Mouse (Mus musculus): ENCODE measurements around the gene Myrip.

Gene Myrip

GRCm38 (mm10) chr9:120449696-120450329 lies 148.5 kb downstream of the Myrip start:
- no peak for DNase-seq (ENCODE audit: extremely low spot score, low read depth, low spot score)

DNA sequence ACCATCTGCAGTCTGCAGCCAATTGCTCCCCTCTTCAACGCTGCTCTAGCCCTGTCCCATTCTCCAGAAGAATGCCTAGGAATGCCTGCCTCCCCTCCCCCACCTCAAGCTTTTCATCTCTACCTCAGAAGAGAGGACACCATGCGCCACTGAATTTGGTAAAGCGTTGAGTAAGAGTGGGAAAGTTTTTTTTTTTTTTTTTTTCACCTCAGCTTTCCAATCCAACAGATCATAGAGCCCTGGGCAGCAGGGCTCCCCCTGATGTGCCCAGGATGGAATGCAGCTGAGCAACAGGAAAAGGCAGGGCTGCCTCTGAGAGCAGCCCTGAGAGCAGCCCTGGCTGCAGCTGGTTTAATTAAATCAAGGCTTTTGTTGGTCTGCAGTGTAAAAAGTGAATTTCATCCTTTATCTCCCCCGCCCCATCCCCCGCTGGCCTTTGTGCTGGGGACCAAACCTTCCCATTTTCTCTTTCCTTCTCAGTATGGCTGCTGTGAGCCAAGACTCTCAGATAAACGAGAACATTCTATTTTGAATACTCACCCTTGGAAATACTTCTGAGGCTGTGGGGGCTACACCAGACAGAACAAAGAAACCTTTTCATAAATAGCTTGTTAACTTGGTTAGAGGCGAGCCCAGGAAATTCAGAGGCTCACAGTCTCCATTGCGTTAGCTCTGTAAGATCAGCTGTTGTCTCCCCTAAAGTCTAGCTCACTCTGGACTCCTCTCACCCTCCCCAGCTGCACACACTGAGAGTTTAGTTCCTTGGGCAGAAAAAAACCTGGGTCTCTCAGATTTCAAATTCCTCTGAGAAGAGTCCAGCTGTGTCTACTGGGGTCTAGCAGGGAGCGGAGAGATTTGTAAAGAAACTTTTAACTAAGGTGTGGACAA lies 154.7 kb downstream of the Myrip start:
- DNase-seq (ENCODE audit: extremely low spot score, low read depth, low spot score), result peak; percentile 18

DNA sequence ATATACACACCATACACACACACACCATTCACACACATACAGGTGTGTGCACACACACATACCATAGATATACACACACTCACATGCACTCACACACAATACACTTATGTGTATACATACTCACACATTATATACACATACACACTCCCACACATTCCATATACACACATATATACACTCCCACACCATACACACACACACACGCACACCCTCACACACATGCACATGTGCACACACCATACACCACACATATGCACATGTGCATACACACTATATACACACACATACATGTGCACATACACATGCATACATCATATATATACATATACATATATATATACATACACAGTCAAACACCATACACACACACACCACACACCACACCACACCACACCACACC lies 169.1 kb downstream of the Myrip start:
- no peak for DNase-seq (ENCODE audit: extremely low spot score, low read depth, low spot score)

DNA sequence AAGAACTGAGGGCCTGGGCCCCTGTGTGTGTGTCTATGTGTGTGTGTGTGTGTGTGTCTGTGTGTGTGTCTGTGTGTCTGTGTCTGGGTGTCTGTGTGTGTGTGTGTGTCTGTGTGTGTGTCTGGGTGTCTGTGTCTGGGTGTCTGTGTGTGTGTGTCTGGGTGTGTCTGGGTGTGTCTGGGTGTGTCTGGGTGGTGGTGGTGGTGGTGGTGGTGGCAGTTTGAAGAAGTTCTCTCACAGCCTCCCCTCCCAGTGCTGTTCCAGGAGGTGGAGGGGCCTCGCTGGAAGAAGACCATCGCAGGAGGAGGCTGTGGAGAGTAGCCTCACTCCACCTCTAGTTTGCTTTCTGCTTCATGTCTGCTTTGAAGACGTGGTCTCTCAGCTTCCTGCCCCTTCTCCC lies 180.3 kb downstream of the Myrip start:
- DNase-seq (ENCODE audit: extremely low spot score, low read depth, low spot score), result no peak

DNA sequence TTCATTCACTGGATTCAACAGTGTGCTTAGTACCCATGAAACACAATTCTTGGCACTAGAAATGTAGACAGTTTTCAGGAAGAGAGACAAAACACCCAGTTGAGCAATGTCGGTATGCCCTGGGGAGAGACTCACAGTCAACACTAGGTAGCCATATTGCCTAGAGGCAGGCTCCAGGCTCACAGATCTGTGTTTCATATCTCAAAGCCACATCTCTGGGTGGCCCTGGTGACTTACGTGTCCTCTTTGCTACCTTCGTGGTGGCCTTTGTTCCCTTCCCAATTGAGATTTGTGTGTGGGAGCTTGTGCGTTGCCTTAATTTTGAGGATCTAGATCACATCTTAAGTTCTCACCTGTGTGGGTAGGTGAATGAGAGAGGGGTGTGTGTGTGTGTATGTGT lies 181.1 kb downstream of the Myrip start:
- no peak for DNase-seq (ENCODE audit: extremely low spot score, low read depth, low spot score)

GRCm38 (mm10) chr9:120483101-120483500 lies 181.8 kb downstream of the Myrip start:
- no peak for DNase-seq (ENCODE audit: extremely low spot score, low read depth, low spot score)

DNA sequence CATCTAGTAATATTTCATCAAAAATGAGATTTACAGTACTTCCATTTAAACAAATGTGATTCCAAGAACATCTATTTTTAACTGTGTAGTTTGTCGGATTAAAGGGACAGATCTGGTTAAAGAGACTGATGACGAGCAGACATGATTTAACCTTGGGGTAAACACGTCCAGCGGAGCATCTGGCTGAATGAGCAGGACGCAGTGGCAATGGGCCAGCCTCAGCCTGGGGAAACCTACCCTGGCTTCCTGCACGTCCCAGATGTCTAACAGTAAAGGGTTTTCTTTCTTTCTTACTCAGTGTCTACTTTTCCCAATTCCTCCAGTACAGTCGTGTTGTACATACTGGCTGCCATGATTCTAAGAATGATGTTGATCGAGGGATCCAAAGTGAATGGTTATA lies 185.8 kb downstream of the Myrip start:
- DNase-seq (ENCODE audit: extremely low spot score, low read depth, low spot score), result no peak

DNA sequence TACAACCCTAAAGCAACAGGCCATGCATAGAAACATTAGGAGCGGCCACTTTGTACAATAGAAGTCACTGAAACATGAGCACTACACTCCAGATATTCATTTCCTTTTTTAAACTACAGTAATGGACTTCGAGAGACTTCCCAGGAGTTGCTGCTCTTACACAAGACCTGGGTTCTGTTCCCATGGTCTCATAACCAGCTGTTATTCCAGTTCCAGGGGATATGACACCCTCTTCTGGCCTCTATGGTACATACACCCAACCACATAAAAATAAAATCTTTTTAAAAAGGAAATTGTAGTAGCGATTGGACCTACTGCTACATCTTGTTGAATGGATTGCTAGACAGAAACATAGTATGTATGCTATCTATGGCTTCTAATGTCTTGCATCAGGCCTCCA lies 190.2 kb downstream of the Myrip start:
- DNase-seq (ENCODE audit: extremely low spot score, low read depth, low spot score), result no peak

DNA sequence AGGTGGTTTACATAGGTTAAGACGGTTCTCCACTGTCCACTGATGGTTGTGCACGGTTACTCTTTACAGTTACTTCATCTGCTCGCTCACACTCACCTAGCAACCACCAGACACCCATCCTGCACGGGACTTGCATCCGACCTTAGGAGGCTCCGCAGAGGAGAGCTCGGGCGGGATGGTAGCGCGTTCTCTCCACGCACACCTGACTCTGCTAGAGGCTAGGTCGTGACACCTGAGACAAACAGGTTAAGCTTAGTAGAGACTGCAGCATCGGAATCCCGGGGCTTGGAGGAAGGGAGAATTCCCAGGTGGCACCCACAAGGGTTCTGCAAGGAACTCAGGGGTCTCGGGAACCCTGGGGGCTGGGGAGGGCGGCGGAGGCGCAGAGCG lies 190.7 kb downstream of the Myrip start, which contains the start of gene Eif1b:
Gene Eif1b (plus strand): TSS at position 223 of the 390 bp plus-strand sequence.
- DNase-seq (ENCODE audit: extremely low spot score, low read depth, low spot score), result no peak

DNA sequence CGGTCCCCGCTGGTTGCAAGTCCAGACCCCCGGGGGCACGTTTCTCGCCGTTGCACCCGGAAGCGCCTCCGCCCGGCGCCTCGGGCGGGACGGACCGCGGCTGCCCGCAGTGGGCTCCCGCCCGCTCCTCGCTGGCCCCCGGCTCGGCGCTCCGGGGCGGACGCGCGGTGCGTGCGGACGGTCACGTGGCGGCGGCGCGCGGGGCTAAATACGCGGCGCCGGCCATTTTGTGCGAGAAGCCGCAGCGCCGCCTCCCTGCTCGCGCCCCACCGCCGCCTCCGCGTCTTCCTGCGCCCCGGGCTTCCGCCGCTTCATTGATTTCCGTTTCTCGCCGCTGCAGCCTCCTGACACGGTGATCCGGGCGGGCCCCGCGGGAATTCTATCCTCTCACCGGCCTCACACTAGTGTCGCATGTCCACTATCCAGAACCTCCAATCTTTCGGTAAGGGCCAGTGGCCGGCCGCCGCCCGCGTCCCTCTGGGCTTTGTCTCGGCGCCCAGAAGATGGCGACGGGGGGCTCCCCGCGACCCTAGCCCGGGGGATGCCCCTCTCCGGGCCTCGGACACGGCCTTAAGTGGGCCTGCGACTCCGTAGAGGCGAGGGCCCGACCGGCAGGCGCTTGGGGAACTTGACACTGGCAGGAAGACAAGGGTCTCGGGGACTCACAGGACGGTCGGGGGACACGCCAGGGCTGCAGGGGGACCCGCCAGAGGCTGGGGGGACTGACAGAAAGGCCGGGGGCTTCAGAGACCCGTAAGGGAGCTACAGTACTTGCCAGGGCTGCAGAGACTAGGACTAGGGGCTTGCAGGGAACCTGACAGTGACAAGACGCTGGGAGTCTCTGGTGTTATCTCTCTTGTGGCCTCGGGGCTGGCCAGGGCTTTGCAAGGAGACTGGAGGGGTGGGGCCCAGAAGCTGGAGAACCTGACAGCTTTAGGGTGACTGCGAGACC lies 191.4 kb downstream of the Myrip start:
- DNase-seq (ENCODE audit: extremely low spot score, low read depth, low spot score), result no peak

DNA sequence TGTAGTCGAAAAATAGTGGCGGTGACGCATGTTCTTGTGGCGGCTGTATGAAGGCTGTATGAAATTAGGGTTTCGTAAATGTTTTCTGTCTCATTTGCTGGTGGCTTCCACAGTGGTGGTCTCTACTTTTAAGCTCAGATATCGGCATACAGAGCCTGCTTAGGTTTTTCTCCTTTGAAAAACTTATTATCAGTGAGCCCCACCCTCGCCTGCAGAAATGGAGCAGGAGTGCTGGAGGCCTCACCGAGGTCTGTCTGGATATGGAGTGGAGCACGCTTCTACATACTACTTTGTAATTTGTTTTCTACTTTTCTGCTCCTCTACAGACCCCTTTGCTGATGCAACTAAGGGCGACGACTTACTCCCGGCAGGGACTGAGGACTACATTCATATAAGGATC lies 192.5 kb downstream of the Myrip start:
- DNase-seq (ENCODE audit: extremely low spot score, low read depth, low spot score), result no peak

GRCm38 (mm10) chr9:120496691-120497090 lies 195.4 kb downstream of the Myrip start:
- peak; percentile 76 for DNase-seq (ENCODE audit: extremely low spot score, low read depth, low spot score)

GRCm38 (mm10) chr9:120497983-120498382 lies 196.7 kb downstream of the Myrip start:
- no peak for DNase-seq (ENCODE audit: extremely low spot score, low read depth, low spot score)

DNA sequence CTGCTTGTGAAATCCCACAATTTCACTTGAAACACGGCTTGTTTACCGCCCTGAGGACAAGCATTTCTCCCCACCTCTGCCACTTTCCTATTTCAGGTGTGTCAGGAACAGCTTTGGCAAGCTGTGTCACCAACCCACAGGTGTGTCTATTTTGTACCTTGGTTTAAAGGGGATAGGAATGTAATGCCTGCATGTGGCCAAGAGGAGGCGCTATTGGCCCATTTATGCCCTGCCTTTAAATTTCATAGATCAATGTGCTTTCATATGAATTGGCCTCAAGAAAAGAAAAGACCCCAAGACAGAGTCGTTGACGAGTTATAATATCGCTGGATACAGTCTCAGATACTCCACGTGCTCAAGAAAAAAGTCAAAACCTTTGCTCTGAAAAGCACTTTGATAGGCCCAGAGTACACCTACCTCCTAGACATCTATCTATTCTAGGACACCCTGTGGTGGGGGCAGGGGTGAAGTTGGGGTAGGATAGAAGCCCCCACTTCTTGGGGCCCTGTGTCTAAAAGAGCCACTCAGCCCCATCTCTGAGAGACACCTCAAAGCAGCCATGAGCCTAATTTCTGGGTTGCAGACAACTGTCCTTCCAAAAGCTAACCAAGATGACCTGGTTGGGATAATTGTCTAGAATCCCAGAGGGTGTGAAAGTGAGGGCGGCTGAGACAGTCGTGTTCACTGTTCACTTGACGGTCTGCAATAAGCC lies 200.0 kb downstream of the Myrip start:
- no peak for DNase-seq (ENCODE audit: extremely low spot score, low read depth, low spot score)

DNA sequence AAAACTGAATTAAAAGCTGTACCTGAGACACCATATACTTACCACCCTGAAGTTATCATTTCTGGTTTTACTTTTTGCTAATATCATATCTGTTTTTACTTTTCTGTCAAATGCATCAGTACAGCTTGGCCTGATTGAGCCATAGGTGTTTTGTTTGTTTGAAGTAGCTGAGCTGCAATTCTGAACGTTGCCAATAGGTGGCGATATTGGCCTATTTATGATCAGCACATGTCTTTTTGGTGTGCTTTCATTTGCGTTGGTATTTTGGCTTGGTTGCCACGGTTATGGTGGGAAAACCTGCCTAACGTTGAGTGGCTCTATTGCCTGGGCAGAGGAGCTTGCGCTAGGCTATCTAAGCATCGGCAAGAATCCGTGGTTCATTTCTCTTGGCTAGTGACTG lies 200.7 kb downstream of the Myrip start:
- DNase-seq (ENCODE audit: extremely low spot score, low read depth, low spot score), result peak; percentile 96

GRCm38 (mm10) chr9:120504423-120504822 lies 203.1 kb downstream of the Myrip start:
- DNase-seq (ENCODE audit: extremely low spot score, low read depth, low spot score), result no peak

GRCm38 (mm10) chr9:120511781-120512180 lies 210.5 kb downstream of the Myrip start:
- DNase-seq (ENCODE audit: extremely low spot score, low read depth, low spot score), result no peak

- no peak for DNase-seq (ENCODE audit: extremely low spot score, low read depth, low spot score)
Observed at GRCm38 (mm10) chr9:120516720-120517119, 215.4 kb downstream of the Myrip start.

GRCm38 (mm10) chr9:120518946-120519345 lies 217.6 kb downstream of the Myrip start:
- no peak for DNase-seq (ENCODE audit: extremely low spot score, low read depth, low spot score)

- no peak for DNase-seq (ENCODE audit: extremely low spot score, low read depth, low spot score)
Observed at GRCm38 (mm10) chr9:120519469-120520125, 218.3 kb downstream of the Myrip start.

All from hindlimb bud, embryonic 11.5 days (tissue).